Mouse (Mus musculus) limb, embryonic 10.5 days (tissue): ENCODE data around the gene Angptl2. TPM values are rescaled to one million over a fixed set of nuclear protein-coding genes. Genes with fewer than 3 reads are reported as not detected.

Experiments used
- DNase-seq: peaks from one replicate; pipeline ENCODE4 v3.0.0-alpha.2; 2017; ENCODE audit warnings: low spot score
- H3K27ac ChIP-seq: fragments of 300-500 bp; sonication (generic); 2 replicates; pipeline ENCODE4 v1.5.1; 2016; ENCODE audit warnings: mild to moderate bottlenecking
- H3K27me3 ChIP-seq: fragments of 300-500 bp; sonication (generic); 2 replicates; pipeline ENCODE4 v1.6.1; 2016; ENCODE audit warnings: low read depth, mild to moderate bottlenecking; ENCODE audit not compliant: poor library complexity, severe bottlenecking
- H3K36me3 ChIP-seq: fragments of 300-500 bp; sonication (generic); 2 replicates; pipeline ENCODE4 v1.6.1; 2016; ENCODE audit warnings: mild to moderate bottlenecking, moderate library complexity
- H3K4me1 ChIP-seq: fragments of 300-500 bp; sonication (generic); 2 replicates; pipeline ENCODE4 v1.6.1; 2016
- H3K4me3 ChIP-seq: fragments of 300-500 bp; sonication (generic); 2 replicates; pipeline ENCODE4 v1.5.1; 2016; ENCODE audit warnings: mild to moderate bottlenecking, moderate library complexity
- H3K9me3 ChIP-seq: fragments of 300-500 bp; sonication (generic); replicated peaks from 2 replicates; pipeline ENCODE4 v1.6.1; 2016; ENCODE audit warnings: mild to moderate bottlenecking
- WGBS: fragments of 180-500 bp; shearing (Covaris S2); methylation state at CpG from one replicate; pipeline ENCODE4 v1.1.7; 2016; 5-methylcytosine and 5-hydroxymethylcytosine counted together
- polyA plus RNA-seq: library from polyadenylated mRNA; unstranded; fragments of >200 nt; fragmentation: Nextera tagmentation; extraction: Ambion mirVana; gene quantifications from 2 replicates; pipeline ENCODE4 v1.2.1, GENCODE M21; 2016

The Angptl2 gene
- polyA plus RNA-seq, 1 experiment from 2014 or later: 51.8 TPM

DNA sequence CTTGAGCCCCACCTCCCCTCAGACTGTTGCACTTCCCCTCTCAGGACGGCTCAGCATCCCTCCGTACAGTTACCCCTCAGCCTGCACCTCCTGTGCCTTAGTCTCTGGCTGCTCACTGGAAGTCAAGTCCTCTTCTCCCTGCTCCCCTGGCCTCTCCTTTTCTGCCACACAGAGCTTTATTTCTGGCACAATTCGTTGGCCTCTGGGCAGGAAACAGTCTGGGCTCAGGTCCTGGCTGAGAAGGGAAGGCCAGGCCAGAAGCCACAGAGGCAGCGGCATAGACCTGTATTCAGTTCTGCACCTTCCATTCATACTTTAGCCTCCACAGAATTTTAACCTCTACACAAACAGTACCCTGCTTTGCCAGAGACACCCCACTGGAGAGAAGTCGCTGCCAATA lies 31.0 kb downstream of the Angptl2 start:
- Histone ChIP-seq H3K4me1 (peaks cover 26% of the 10 kb centered on the region), H3K27me3 (no peaks in the 10 kb centered on the region), H3K27ac (no peak overlapping the region), H3K36me3 (peaks cover 64% of the 10 kb centered on the region), H3K9me3 (no peaks in the 10 kb centered on the region), H3K4me3 (no peak overlapping the region)
- DNase-seq: no peak
- 86% methylated on average over 5 of the region's 5 CpGs for WGBS

DNA sequence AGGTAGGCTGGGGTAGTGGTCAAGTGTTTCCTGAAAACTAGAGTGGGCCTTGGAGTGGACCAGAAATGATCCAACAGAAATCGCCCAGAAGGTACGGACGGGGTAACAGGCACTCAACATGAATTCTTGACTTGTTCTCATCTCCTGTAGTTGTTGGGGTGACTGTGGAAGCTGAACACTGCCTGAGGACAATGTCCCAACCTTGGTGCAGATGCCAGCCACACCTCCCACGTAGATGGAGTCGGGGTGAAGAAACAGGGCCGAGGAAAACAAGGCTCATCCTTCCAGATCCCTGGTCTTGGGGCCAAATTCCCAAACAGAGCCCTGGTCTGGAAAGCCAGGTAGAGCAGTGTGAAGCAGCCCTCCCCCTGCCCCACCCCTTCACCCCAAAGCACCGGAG lies 32.7 kb downstream of the Angptl2 start:
- Histone ChIP-seq H3K36me3 (peaks cover 47% of the 10 kb centered on the region), H3K4me1 (peaks cover 36% of the 10 kb centered on the region)

DNA sequence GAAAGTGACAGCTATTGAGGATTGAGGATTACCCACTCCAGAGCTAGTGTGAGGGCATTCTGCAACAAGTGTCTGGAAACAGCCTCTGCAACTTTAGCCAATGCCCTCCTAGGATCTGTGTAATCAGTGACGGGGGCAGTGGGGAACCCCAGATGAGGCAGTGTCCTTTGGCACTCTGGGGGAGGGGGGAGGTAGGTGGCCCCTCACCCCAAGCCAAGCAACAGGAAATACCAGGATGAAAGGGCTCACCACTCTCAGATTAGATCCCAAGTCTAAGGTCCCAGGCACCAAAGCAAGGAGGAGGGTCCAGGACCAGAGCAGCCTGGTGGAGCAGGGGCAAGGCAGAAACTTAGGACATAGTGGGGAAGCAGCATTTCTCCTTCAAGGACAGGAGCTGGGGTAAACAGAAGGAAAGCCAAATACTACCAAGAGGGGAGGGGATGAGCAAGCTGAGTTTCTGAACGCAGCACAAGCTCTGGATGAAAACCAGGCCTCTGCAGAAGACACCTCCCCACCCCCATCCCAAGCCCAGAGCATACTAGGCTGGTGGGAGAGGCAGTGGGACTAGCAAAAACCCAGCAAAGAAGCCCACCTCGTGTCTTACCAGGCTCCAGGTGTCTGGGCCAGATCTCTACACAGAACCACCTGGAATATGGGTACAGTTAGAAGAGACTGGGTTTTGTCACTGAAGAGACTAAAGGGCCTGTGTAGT lies 34.2 kb downstream of the Angptl2 start:
- H3K27ac ChIP-seq: peak overlapping the region; percentile 48
- H3K27me3 ChIP-seq: no peaks in the 10 kb centered on the region
- H3K36me3 ChIP-seq: peaks cover 32% of the 10 kb centered on the region
- no peak overlapping the region for H3K4me3 ChIP-seq
- H3K4me1 ChIP-seq: peaks cover 40% of the 10 kb centered on the region
- no peaks in the 10 kb centered on the region for H3K9me3 ChIP-seq
- no peak for DNase-seq
- WGBS: 47% methylated on average over 3 of the region's 3 CpGs

More for the DNA sequence above, 32.7 kb downstream of the Angptl2 start:
- Histone ChIP-seq H3K27me3 (no peaks in the 10 kb centered on the region), H3K27ac (no peak overlapping the region), H3K4me3 (no peak overlapping the region), H3K9me3 (no peaks in the 10 kb centered on the region)
- DNase-seq: no peak
- WGBS: 85% methylated on average over 7 of the region's 7 CpGs

DNA sequence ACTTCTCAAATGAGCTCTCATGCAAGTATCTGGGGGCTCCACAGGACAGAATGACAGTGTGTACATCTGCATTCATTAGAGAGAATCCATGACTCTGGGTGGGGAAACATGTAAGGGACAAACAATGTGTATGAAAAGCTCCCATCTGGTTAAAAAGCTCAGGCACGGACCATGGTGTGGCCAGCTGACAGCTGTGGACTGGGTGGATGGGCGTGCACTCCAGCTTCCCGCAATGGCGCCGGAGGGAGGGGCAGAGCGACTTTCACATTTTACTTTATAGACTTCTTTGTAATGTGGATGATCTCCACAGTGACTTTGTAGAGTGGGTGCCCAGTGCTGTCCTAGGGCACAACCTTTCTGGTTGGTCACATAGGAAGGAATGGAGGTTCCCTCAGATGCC lies 36.9 kb downstream of the Angptl2 start:
- Histone ChIP-seq H3K27me3 (no peaks in the 10 kb centered on the region), H3K4me1 (peaks cover 40% of the 10 kb centered on the region), H3K27ac (no peak overlapping the region), H3K36me3 (peaks cover 9% of the 10 kb centered on the region; the same call in 1 of the 2 replicates), H3K4me3 (no peak overlapping the region), H3K9me3 (no peaks in the 10 kb centered on the region)
- DNase-seq: no peak
- 92% methylated on average over 6 of the region's 6 CpGs for WGBS

DNA sequence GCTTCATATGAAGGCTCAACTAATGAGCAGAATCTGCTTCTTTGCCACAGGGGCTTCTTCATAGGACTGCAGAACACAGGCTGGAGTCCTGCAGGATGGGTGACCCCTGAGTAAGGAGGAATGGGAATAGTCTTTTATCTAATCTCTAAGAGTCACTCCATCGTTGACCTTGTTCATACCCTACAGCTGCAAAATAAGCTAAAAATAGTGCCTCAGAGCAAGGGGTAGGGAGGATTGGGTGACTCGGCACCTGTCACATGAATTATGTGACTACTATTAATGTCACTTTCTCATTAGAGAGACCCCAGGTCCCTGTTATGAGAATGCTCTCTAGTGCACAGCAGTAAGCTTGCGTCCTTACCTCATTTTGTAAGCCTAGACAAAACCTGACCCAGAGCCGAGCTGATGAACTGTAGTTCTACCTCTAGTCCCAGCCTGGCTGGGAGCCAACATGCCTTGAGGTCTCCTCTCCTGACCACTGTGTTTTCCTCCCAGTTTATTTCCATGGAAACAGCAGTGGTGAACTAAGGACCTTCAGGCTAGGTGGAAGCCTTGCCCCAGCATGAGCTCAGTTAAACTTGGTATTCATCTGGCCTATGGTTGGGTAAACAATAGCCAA lies 37.8 kb downstream of the Angptl2 start:
- WGBS: 77% methylated on average over 4 of the region's 4 CpGs

DNA sequence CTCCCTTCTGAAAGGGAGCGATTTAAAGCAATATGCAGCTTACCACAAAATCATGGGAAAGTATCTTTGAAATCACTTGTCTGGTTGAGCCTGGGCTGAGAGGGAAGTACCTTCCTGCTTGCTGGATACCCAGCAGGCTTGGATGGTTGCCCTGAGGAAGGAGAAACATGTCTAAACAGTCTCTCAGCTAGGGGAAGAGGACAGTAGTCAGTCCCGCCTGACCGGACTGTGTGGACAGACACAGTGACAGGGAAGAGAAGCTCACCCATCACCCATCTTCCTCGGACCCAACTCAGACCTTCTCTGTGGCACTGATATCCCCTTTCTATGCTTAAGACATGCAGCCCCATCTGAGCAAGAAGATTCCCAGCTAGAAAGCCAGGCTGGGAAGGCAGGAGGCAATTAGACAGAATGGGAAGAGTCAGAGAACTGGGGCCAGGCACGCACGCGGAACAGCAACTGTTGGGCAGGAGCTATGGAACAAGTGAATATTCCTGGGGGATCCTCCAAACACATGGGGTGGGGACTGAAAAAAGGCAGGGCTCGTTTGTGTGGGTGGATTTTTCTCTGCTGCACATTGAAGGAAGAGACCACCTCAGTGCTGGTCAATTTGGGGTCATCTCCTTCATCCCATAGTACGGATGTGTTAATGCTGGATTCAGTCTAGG lies 38.6 kb downstream of the Angptl2 start:
- 92% methylated on average over 9 of the region's 9 CpGs for WGBS
- Histone ChIP-seq H3K9me3 (no peaks in the 10 kb centered on the region), H3K27ac (no peak overlapping the region), H3K4me1 (peaks cover 38% of the 10 kb centered on the region), H3K27me3 (no peaks in the 10 kb centered on the region), H3K36me3 (no peaks in the 10 kb centered on the region), H3K4me3 (no peak overlapping the region)
- no peak for DNase-seq

More for the DNA sequence above, 37.8 kb downstream of the Angptl2 start:
- Histone ChIP-seq H3K36me3 (peaks cover 2% of the 10 kb centered on the region; the same call in 1 of the 2 replicates), H3K9me3 (no peaks in the 10 kb centered on the region), H3K27me3 (no peaks in the 10 kb centered on the region), H3K4me3 (no peak overlapping the region), H3K4me1 (peaks cover 40% of the 10 kb centered on the region), H3K27ac (no peak overlapping the region)
- DNase-seq: no peak

DNA sequence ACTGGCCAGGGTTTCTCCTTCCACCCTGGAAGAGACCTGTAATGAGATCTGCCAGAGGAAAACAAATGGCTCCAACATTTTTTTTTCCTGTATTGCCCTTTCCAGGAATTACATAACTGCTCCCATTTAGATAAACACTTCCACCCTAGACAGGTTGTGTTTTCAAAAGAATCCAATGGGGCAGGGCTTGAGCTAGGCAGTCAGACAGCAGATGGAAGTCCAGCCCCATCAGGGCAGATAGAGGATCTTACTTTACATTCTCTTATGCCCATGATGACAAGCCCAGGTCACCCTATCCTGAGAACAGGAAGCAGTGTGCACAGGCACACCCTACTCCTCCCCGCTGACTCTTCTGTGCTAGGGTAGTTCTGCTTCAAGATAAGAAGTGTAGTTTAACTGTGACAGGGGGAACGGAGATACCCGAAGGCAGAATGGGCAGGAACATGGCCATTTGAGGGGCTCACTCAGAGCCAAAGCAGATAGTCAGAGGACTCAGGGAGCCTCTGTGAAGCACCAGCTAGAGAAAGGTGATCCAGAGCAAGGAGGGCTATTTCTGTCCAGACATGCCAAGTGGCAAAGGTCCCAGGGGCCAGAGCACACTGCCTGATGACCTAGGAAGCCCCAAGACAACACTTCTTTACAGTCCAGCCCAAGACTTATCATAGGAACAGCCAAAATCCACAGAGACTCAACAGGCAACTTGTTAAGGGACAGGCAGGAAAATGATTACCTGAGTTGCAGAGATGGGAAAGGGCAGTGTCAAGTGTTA lies 41.1 kb downstream of the Angptl2 start:
- no peak for DNase-seq
- Histone ChIP-seq H3K4me3 (no peak overlapping the region), H3K27me3 (no peaks in the 10 kb centered on the region), H3K4me1 (peaks cover 13% of the 10 kb centered on the region), H3K27ac (no peak overlapping the region), H3K9me3 (no peaks in the 10 kb centered on the region), H3K36me3 (no peaks in the 10 kb centered on the region)
- 85% methylated on average over 3 of the region's 3 CpGs for WGBS

DNA sequence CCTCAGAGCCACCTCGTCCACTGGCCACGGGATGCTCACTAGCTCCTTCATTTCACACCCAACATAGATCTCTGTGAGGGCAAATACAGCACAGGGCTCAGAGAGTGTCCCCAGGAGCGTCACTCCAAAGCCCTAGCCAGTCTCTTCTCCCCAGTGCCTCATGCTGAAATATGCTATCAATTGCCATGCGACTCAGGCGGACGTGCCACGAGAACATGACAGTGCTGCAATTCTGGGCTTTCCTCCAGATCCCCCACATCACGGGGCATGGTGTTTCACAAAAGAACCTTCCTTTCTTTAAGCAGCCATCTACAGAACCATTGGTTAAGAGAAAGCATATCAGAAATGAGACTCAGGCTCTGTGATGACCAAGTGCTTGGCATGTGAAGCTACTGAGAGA lies 44.9 kb downstream of the Angptl2 start:
- Histone ChIP-seq H3K27me3 (no peaks in the 10 kb centered on the region), H3K4me1 (no peaks in the 10 kb centered on the region; the same call in 1 of the 2 replicates), H3K27ac (no peak overlapping the region), H3K9me3 (no peaks in the 10 kb centered on the region), H3K4me3 (no peak overlapping the region), H3K36me3 (no peaks in the 10 kb centered on the region)
- DNase-seq: no peak
- WGBS: 93% methylated on average over 8 of the region's 8 CpGs

DNA sequence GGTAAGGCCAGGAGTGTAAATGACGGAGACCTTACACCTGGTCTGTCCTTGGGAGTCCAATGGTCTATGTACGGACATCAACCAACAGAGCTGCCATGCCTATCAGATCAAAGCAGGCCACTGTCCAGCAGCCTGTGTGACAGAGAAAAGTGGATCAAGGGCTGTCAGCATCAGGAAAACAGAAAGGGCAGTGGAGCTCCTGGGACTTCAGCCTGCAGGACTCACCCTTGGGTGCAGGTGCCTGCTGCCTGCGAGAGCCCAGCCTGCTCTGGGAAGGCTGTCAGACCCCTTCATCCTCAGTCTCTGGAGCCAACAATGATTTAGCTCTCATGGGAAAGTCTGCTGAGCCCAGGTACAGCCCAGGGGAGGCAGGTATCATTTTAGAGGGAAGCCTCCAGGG lies 45.6 kb downstream of the Angptl2 start:
- no peak for DNase-seq
- no peaks in the 10 kb centered on the region for H3K9me3 ChIP-seq
- no peak overlapping the region for H3K27ac ChIP-seq
- no peaks in the 10 kb centered on the region for H3K36me3 ChIP-seq
- H3K27me3 ChIP-seq: no peaks in the 10 kb centered on the region
- no peaks in the 10 kb centered on the region; the same call in 1 of the 2 replicates for H3K4me1 ChIP-seq
- H3K4me3 ChIP-seq: no peak overlapping the region
- WGBS: 91% methylated on average over 3 of the region's 3 CpGs

DNA sequence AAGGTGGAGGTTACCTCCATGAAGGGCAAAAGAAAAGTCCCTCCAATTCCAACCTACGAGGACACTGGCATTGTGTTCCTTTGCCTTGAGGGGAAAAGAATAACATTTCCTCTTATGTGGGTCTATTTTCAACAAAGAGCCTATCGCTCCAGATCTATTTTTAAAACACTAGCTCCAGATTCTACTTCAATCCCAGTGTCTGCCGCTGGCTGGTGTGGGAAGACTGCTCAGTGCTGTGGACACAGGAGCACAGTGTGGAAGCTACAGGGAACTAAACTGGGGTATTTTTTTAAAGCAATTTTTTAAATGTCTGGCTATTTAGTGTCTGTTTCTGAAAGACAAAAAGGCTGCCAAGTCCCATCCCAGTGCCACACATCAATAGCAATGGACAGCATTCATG lies 49.9 kb downstream of the Angptl2 start:
- Histone ChIP-seq H3K9me3 (no peaks in the 10 kb centered on the region), H3K4me1 (no peaks in the 10 kb centered on the region; the same call in 1 of the 2 replicates), H3K27me3 (no peaks in the 10 kb centered on the region), H3K4me3 (no peak overlapping the region), H3K36me3 (no peaks in the 10 kb centered on the region), H3K27ac (no peak overlapping the region)
- 90% methylated on average over 3 of the region's 3 CpGs for WGBS
- DNase-seq: no peak

DNA sequence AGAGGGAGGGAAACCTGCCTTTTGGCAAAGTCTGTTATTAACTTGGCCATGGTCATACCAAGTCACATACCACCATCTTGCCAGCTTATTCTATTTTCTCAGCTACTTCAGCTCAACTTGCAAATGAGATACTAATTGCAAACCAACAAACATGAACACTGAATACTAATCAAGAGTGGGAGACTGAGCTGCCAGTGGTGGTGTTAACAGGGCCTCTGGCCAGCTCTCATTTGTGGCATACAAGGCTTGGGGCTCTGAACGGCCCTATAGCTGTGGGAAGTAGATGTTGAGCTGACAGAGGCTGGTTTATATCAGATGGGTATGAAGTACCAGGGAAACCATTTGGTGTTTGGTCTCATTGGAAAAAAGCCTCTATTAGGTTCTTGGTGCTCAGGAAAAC lies 51.2 kb downstream of the Angptl2 start:
- DNase-seq: no peak
- Histone ChIP-seq H3K4me1 (peaks cover 6% of the 10 kb centered on the region), H3K9me3 (no peaks in the 10 kb centered on the region), H3K27ac (no peak overlapping the region), H3K36me3 (no peaks in the 10 kb centered on the region), H3K4me3 (no peak overlapping the region), H3K27me3 (no peaks in the 10 kb centered on the region)
- 71% methylated on average over 1 of the region's 1 CpGs for WGBS

DNA sequence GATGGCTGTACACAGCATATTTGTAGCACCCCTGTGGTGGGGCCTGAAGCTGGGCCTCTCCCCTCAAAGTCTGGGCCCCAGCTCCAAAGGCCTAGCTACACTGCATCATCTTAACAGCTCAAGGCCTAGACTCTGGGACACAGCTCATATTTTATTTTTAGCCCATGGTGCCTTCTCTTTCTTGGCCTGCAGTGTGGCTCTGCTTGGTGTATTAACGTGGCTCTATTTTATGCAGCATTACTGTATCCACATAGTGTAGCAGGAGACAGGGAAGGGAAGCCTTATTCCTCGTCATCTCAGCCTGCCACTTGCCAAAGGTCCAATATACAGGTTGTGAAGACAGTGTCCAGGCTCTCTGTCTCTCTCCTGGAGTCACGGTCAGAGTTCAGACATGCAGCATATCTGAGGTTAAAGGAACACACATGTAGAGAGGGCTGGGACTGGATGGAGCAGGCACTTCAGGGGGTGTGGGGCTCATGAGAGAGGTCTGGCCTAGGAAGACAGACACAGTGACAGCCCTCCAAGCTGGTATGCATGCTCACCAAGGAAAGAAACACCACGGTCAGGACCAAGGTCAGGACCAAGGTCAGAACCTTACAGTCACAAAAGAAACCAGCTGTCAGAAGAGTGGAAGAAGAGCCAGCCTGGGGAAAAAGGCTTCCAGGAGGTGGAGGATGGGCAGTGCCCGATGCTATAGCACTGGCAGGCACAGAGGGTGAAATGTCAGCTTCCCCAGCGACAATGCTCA lies 52.7 kb downstream of the Angptl2 start:
- 79% methylated on average over 6 of the region's 6 CpGs for WGBS

More for the DNA sequence above, 52.7 kb downstream of the Angptl2 start:
- no peak for DNase-seq
- Histone ChIP-seq H3K27ac (no peak overlapping the region), H3K4me1 (peaks cover 13% of the 10 kb centered on the region), H3K36me3 (no peaks in the 10 kb centered on the region), H3K9me3 (no peaks in the 10 kb centered on the region), H3K27me3 (no peaks in the 10 kb centered on the region), H3K4me3 (no peak overlapping the region)
